Mouse (Mus musculus): ENCODE measurements around the gene Olfr1196.
"Not testable (repeated sequence)": the region's sequence is repeated elsewhere in the genome, so short reads cannot be mapped to it uniquely, and the experiment has no call there.

Olfr1196 gene

DNA sequence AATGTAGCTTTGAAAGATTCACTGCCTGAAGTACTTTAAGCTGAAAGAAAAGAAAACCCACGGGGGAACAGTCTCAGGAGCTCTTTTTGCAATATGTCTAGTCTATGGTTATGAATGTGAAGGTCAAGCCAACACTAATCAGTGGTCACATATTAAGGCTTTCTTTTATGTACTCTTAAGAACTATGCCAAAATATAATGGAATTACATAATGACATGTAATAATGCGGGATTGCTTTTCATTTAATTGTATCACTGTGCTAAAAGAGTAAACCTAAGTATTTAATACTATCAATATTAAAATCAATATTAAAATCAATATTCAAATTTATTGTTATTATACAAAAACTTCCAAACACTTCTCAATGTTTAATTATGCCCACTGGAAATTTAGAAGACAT lies at the start of gene Olfr1196:
TSS of gene Olfr1196 (minus strand) at position 101 of the 400 bp plus-strand sequence.
- no peak for DNase-seq (ENCODE audit: low spot score)

DNA sequence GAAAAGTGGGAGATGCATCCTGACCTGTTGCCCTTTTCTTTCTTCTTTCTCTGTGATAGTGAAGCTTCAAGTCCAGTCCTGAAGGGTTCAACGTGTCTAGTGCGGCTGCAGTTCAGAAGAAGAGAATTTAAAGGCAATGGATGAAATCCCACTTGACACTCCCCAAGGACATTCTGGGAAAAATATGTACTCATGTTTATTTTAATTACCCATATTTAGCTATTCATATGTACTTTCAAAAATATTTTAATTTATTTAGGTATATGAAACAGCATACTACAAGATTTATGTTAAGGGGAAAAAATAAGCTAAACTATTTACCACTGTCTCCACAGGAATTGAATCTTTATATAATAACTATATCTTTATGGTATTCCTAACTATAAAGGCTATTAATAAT lies 46.9 kb upstream of the Olfr1196 start, which contains the start of gene Olfr1198:
TSS of gene Olfr1198 (minus strand) at position 101 of the 400 bp plus-strand sequence.
- DNase-seq (ENCODE audit: low spot score): no peak

DNA sequence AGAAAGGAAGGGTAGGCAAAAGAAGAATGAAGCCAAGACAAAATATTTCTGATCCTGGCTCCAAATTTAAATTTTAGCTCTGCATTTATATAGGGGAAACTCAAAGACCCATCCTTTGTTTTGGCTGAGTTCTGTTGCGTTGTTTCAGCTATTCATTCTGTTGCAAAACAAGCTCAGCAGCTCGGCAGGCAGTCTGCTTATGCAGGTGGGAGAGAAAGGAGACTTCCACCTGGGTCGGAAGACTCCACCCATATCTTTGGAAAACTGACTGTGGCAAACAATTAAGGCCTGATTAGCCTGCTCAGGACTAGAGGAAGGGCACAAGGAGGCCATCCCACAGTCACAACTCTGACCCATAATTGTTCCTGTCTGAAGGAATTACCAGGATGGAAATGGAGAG lies 39.0 kb upstream of the Olfr1196 start:
- no peak for DNase-seq (ENCODE audit: low spot score)

DNA sequence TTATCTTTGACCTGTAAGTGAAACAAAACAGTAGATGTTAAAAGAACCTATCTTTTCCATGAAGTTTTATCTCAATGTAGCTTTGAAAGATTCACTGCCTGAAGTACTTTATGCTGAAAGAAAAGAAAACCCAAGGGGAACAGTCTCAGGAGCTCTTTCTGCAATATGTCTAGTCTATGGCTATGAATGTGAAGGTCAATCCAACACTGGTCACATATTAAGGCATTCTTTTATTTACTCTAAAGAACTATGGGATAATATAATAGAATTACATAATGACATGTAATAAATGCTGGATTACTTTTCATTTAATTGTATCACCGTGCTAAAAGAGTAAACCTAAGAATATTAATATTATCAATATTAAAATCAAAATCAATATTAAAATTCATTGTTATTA lies 27.9 kb upstream of the Olfr1196 start, which contains the start of gene Olfr1197:
TSS of gene Olfr1197 (minus strand) at position 101 of the 400 bp plus-strand sequence.
- no peak for DNase-seq (ENCODE audit: low spot score)

DNA sequence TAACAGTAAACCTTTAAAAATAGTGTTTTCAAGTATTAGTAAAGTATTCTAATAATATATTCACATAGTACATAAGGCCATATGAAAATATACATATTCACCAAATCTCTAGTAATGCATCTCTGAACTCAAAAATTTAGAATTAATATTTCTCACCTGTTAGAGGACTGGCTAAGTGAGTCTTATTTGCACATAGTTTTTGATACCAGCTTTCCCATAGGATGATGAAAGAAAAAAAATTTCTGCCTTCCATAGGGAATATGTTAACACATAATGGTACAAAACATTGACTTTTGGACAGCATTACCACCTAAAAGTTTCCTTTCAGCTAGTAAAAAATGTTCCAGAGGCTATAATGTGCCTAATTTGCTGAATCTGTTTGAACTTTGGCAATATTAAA lies 15.3 kb downstream of the Olfr1196 start, which contains the start of gene Olfr1195:
TSS of gene Olfr1195 (minus strand) at position 101 of the 400 bp plus-strand sequence.
- DNase-seq (ENCODE audit: low spot score): no peak

DNA sequence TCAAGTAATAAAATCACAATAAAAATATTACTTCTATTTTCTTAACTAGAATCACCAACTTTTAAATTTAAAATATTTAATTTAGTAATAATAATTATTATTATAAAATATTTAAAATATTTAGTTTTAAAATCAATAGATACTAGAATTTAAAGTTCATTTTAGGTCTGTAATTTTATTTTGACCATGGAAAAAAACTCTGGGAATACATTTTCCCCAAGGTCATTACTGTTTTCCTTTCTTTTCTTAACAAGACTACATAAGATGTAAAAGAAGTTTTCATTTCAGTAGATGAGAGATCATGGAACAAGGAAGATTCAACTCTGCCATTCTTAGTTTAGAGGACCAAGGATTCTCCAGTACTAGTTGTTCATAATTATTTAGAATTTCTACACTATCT lies 29.1 kb downstream of the Olfr1196 start, which contains the start of gene Olfr1193:
TSS of gene Olfr1193 (plus strand) at position 301 of the 400 bp plus-strand sequence.
- DNase-seq (ENCODE audit: low spot score): not testable (repeated sequence)

DNA sequence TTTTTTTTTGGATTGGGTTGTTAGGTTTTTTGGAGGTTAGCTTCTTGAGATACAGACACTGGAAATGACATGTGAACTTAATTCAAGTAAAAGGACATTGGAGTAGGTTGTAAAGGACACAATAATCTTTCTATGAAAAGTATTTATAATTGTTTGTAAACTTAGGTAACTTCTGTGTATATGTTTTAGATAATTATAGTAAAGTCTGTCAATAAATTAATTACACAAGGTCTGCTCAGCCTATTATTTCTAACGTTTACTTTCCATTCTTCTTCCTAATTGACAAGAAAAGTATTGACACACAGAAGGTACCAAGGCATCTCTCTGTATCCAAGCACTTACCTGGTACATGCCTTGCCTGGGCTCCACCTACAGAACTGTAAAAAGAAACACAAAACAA lies 56.2 kb downstream of the Olfr1196 start, which contains the start of gene Olfr1192-ps1:
TSS of gene Olfr1192-ps1 (plus strand) at position 301 of the 400 bp plus-strand sequence.
- DNase-seq (ENCODE audit: low spot score): no peak
